Mouse (Mus musculus): Measurements from ENCODE around the gene Gdpgp1. TPM values are rescaled to one million over a fixed set of nuclear protein-coding genes. Genes with fewer than 3 reads are reported as not detected.

The Gdpgp1 gene
- polyA plus RNA-seq, 1 experiment from 2014 or later: 4.6 TPM

GRCm38 (mm10) chr7:80287736-80288135 lies 55.1 kb downstream of the Gdpgp1 start:
- WGBS: 82% methylated on average over 10 of the region's 10 CpGs
- Histone ChIP-seq H3K4me1 (ENCODE audit: control insufficient read depth, insufficient read depth, low read length) (no peaks in the 10 kb centered on the region), H3K36me3 (ENCODE audit: control insufficient read depth, insufficient read depth, low read length) (peaks cover 45% of the 10 kb centered on the region), H3K4me2 (ENCODE audit: low read length) (no peak overlapping the region), H3K27ac (ENCODE audit: low read length) (no peak overlapping the region), H3K9me3 (replicated peaks; ENCODE audit: control insufficient read depth, low read length, poor library complexity, severe bottlenecking) (no peaks in the 10 kb centered on the region), H3K9ac (ENCODE audit: low read depth, low read length) (no peak overlapping the region), H3K4me3 (ENCODE audit: low read depth, low read length) (no peak overlapping the region), H3K27me3 (ENCODE audit: control insufficient read depth, insufficient read depth, low read depth, low read length) (no peaks in the 10 kb centered on the region)
- ATAC-seq: no peak

Other genes starting within 250 kb of the Gdpgp1 start
- 15.0 and 15.8 TPM in 2 replicates for gene Zfp710, start 208.1 kb upstream of the Gdpgp1 start, polyA plus RNA-seq (2015; fragmentation: Nextera tagmentation; extraction: Ambion mirVana)
- gene Idh2, start 117.5 kb upstream of the Gdpgp1 start, polyA plus RNA-seq (2015; fragmentation: Nextera tagmentation; extraction: Ambion mirVana): 210 and 224 TPM in 2 replicates
- gene Sema4b, start 46.0 kb upstream of the Gdpgp1 start, polyA plus RNA-seq (2015; fragmentation: Nextera tagmentation; extraction: Ambion mirVana): 25.2 and 25.3 TPM in 2 replicates
- 24.3 and 26.0 TPM in 2 replicates for gene Cib1, start 52 bp upstream of the Gdpgp1 start, polyA plus RNA-seq (2015; fragmentation: Nextera tagmentation; extraction: Ambion mirVana)
- gene Ttll13, start 13.5 kb downstream of the Gdpgp1 start, polyA plus RNA-seq (2015; fragmentation: Nextera tagmentation; extraction: Ambion mirVana): 2.9 and 3.0 TPM in 2 replicates
- gene Ngrn, start 28.4 kb downstream of the Gdpgp1 start, polyA plus RNA-seq (2015; fragmentation: Nextera tagmentation; extraction: Ambion mirVana): 73.8 and 78.5 TPM in 2 replicates
- 27.3 and 27.5 TPM in 2 replicates for gene Vps33b, start 36.8 kb downstream of the Gdpgp1 start, polyA plus RNA-seq (2015; fragmentation: Nextera tagmentation; extraction: Ambion mirVana)
- gene Prc1, start 61.6 kb downstream of the Gdpgp1 start, polyA plus RNA-seq (2015; fragmentation: Nextera tagmentation; extraction: Ambion mirVana): 22.6 and 23.7 TPM in 2 replicates
- 10.6 and 10.7 TPM in 2 replicates for gene Rccd1, start 91.6 kb downstream of the Gdpgp1 start, polyA plus RNA-seq (2015; fragmentation: Nextera tagmentation; extraction: Ambion mirVana)
- gene Unc45a, start 108.1 kb downstream of the Gdpgp1 start, polyA plus RNA-seq (2015; fragmentation: Nextera tagmentation; extraction: Ambion mirVana): 61.9 and 62.6 TPM in 2 replicates
- gene Hddc3, start 110.2 kb downstream of the Gdpgp1 start, polyA plus RNA-seq (2015; fragmentation: Nextera tagmentation; extraction: Ambion mirVana): 23.3 and 27.7 TPM in 2 replicates
- gene Man2a2, start 138.5 kb downstream of the Gdpgp1 start, polyA plus RNA-seq (2015; fragmentation: Nextera tagmentation; extraction: Ambion mirVana): 25.2 and 25.8 TPM in 2 replicates
- 2.7 and 3.4 TPM in 2 replicates for gene Fes, start 155.1 kb downstream of the Gdpgp1 start, polyA plus RNA-seq (2015; fragmentation: Nextera tagmentation; extraction: Ambion mirVana)
- 3.9 and 4.1 TPM in 2 replicates for gene Furin, start 172.6 kb downstream of the Gdpgp1 start, polyA plus RNA-seq (2015; fragmentation: Nextera tagmentation; extraction: Ambion mirVana)

All from midbrain, embryonic 16.5 days (tissue).